Mouse (Mus musculus): ENCODE results near the gene Skiv2l. TPM values are rescaled to one million over a fixed set of nuclear protein-coding genes. Genes with fewer than 3 reads are reported as not detected.
"Not testable (repeated sequence)": the region's sequence is repeated elsewhere in the genome, so short reads cannot be mapped to it uniquely, and the experiment has no call there.

Gene Skiv2l
- polyA plus RNA-seq, 1 experiment from 2014 or later = 61.6 TPM

DNA sequence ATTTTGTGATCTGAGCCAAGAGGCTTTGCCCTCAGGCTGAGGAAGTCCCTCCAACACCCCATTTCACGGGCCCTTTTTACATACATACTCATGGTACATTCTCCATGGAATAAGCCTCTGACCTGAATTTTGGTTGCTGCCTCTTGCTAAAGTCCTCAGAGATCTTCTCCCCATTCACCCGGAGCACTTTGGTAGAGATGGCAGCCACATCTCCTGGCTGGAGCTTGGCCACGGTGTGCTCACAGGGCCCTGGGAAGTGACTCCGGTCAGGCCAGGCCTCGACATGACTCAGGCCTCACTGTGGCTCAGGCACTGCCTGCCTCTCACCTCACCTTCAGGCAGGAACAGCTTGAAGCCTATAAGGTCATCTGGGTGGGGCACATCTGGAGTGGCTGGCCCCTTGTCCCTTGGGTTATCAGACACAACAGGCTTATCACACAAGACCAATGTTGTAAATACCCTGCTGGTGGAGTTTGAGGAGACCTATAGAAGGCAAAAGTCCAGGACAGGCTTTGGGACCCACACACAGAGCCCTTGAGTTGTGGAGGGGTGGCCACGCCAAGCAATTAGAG is 9.2 kb downstream of the Skiv2l start:
- H3K4me3 ChIP-seq = no peak overlapping the region
- no peak overlapping the region for H3K4me2 ChIP-seq (replicated peaks)
- no peaks in the 10 kb centered on the region for H3K27me3 ChIP-seq
- WGBS = 82% methylated on average over 6 of the region's 6 CpGs
- peaks cover 17% of the 10 kb centered on the region for H3K4me1 ChIP-seq
- no peak overlapping the region for H3K9ac ChIP-seq
- peaks cover 72% of the 10 kb centered on the region for H3K36me3 ChIP-seq
- no peak overlapping the region for H3K27ac ChIP-seq
- ATAC-seq (ENCODE audit: insufficient number of reproducible peaks, insufficient read depth, low FRiP score, low TSS enrichment) = no peak
- H3K9me3 ChIP-seq = no peaks in the 10 kb centered on the region

DNA sequence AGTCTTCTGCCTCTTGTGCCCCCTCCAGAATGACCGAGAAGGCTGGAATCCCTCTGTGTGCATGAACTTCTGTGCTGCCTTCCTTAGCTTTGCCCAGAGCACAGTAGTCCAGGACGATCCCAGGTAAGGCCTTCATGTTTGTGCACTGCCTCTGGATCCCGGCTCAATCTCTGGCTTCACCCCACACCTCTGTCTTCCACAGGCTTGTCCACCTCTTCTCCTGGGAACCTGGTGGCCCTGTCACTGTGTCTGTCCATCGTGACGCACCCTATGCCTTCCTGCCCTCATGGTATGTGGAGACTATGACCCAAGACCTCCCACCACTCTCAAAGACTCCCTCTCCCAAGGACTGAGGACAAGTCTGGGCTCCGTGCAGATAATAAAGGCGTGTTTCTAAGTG is 11.2 kb downstream of the Skiv2l start:
- Histone ChIP-seq H3K9ac (no peak overlapping the region), H3K4me1 (peaks cover 20% of the 10 kb centered on the region), H3K36me3 (peaks cover 51% of the 10 kb centered on the region), H3K4me3 (0 out of 2 replicates have a peak overlapping the region, but pooled peaks have one; percentile 85), H3K9me3 (no peaks in the 10 kb centered on the region), H3K4me2 (replicated peaks) (peak overlapping the region; percentile 99), H3K27ac (no peak overlapping the region), H3K27me3 (no peaks in the 10 kb centered on the region)
- ATAC-seq (ENCODE audit: insufficient number of reproducible peaks, insufficient read depth, low FRiP score, low TSS enrichment) = no peak
- WGBS = 87% methylated on average over 7 of the region's 7 CpGs

DNA sequence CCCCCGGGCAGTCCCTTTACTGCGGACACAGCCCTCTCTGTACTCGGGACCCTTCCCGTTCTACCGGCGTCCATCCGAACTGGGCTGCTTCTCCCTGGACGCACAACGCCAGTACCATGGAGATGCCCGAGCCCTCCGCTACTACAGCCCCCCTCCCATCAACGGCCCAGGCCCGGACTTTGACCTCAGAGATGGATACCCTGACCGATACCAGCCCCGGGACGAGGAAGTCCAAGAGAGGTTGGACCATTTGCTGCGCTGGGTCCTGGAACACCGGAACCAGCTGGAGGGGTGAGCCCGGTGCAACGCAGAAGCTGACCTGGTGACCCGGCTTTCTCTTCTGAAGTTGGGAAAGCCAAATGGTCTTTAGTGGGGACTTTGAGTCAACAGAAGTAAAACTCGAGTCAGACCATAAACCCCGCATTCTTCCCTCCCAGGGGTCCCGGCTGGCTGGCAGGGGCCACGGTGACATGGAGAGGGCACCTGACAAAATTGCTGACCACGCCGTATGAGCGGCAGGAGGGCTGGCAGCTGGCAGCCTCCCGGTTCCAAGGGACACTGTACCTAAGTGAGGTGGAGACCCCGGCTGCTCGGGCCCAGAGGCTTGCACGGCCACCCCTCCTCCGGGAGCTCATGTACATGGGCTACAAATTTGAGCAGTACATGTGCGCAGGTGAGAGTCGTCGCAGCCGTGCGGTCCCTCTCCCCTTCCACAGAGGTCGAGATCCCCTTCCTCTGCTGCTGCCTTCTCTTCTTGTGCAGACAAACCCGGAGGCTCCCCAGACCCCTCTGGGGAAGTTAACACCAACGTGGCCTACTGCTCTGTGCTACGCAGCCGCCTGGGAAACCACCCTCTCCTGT is 12.3 kb downstream of the Skiv2l start:
- Histone ChIP-seq H3K36me3 (peaks cover 53% of the 10 kb centered on the region), H3K9me3 (no peaks in the 10 kb centered on the region), H3K4me3 (peak overlapping the region; percentile 85), H3K27me3 (no peaks in the 10 kb centered on the region), H3K27ac (peak overlapping the region; percentile 67), H3K4me1 (peaks cover 20% of the 10 kb centered on the region), H3K4me2 (replicated peaks) (peak overlapping the region; percentile 99), H3K9ac (peak overlapping the region; percentile 84)
- WGBS = 39% methylated on average over 43 of the region's 43 CpGs
- ATAC-seq (ENCODE audit: insufficient number of reproducible peaks, insufficient read depth, low FRiP score, low TSS enrichment) = no peak

DNA sequence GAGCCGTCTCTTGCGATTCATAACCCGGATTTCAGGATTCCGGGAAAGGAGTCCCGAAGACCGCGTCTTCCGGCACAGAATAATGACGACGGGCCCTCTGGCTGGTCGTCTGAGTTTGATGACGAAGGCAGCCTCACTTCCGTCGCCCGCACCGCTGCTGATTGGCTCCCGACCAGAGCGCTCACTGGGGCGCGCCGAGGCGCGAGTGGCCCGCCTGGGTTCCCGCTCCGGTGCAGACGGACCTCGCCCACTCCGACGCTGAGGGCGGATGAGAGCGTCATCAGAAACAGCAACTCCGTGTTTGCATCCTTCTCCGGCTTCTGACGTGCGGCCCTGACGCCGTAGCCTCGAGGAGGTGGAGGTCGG is 13.2 kb downstream of the Skiv2l start, which contains the start of the genes Stk19 and Dxo:
Gene Stk19 (minus strand): TSS at position 90 of the 366 bp plus-strand sequence.
Gene Dxo (plus strand): TSS at position 164 of the 366 bp plus-strand sequence.
- H3K4me2 ChIP-seq (replicated peaks) = peak within 1 kb of the TSS; percentile 99
- peaks cover 20% of the 10 kb centered on the region for H3K4me1 ChIP-seq
- WGBS = under 1% methylated on average over 40 of the region's 40 CpGs
- H3K27ac ChIP-seq = peak within 1 kb of the TSS; percentile 67
- no peaks in the 10 kb centered on the region for H3K9me3 ChIP-seq
- H3K27me3 ChIP-seq = no peaks in the 10 kb centered on the region
- peak within 1 kb of the TSS; percentile 85 for H3K4me3 ChIP-seq
- peak; percentile 90 for ATAC-seq (ENCODE audit: insufficient number of reproducible peaks, insufficient read depth, low FRiP score, low TSS enrichment)
- H3K36me3 ChIP-seq = peaks cover 50% of the 10 kb centered on the region
- H3K9ac ChIP-seq = peak within 1 kb of the TSS; percentile 84

DNA sequence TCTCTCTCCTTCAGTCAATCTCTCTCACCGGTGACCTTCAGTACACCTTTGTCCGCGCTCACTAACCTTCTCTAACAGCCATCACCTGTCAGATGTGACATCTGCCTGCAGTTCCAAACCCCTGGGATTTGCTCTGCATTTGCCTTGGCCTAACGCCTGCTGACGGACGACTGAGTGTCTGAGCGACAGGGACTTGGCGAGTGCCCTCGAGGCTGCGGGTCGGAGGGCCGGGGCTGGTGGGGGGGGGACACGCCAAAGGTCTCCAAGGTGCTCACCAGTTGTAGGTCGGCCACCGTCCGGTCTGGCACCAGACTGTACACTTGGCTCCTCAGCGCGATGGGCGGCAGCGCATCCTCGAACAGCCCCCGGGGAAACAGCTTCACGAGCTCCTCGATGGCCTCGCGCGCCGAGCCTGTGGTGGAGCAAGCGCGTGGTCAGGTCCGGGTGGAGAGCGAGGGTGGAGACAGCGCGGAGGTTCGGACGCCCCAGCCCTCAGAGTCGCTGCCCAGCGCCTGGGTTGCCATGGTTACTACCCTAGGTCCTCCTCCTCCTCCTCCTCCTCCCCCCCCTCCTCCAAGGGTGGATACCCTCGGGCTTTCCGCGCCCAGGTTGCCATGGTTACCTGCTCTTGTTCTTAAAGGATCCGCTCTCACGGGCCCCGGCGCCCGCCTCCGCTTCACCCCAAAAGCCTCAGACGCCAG is 13.7 kb downstream of the Skiv2l start:
- Histone ChIP-seq H3K36me3 (peaks cover 48% of the 10 kb centered on the region), H3K9me3 (no peaks in the 10 kb centered on the region), H3K27me3 (no peaks in the 10 kb centered on the region), H3K9ac (peak overlapping the region; percentile 77), H3K4me3 (peak overlapping the region; percentile 85), H3K27ac (peak overlapping the region; percentile 67), H3K4me1 (peaks cover 20% of the 10 kb centered on the region), H3K4me2 (replicated peaks) (peak overlapping the region; percentile 99)
- 4% methylated on average over 48 of the region's 48 CpGs for WGBS
- ATAC-seq (ENCODE audit: insufficient number of reproducible peaks, insufficient read depth, low FRiP score, low TSS enrichment) = peak; percentile 60

DNA sequence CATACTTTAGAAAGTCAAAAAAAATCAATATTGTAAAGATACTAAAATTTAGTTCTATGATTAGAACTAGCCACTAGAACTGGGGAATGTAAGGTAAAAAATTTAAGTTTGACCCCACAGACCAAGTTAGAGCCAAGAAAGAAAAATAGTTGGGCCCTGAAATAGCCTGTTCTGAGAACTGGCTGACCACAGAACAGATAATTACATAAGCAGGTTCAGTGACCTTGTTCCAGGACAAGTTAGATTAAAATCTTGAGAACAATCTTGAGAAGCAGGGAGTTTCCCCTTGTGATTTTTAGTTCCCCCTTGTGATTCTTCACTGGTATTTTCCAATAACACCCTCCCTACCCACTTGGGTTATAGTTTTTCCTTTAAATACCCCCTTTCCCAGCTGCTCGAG is 19.2 kb downstream of the Skiv2l start:
- not testable (repeated sequence) for H3K4me3 ChIP-seq; H3K27ac ChIP-seq; H3K4me2 ChIP-seq (replicated peaks); H3K4me1 ChIP-seq; ATAC-seq (ENCODE audit: insufficient number of reproducible peaks, insufficient read depth, low FRiP score, low TSS enrichment); H3K9ac ChIP-seq; H3K9me3 ChIP-seq; H3K27me3 ChIP-seq
- peaks cover 51% of the 10 kb centered on the region for H3K36me3 ChIP-seq
- 74% methylated on average over 1 of the region's 1 CpGs for WGBS

DNA sequence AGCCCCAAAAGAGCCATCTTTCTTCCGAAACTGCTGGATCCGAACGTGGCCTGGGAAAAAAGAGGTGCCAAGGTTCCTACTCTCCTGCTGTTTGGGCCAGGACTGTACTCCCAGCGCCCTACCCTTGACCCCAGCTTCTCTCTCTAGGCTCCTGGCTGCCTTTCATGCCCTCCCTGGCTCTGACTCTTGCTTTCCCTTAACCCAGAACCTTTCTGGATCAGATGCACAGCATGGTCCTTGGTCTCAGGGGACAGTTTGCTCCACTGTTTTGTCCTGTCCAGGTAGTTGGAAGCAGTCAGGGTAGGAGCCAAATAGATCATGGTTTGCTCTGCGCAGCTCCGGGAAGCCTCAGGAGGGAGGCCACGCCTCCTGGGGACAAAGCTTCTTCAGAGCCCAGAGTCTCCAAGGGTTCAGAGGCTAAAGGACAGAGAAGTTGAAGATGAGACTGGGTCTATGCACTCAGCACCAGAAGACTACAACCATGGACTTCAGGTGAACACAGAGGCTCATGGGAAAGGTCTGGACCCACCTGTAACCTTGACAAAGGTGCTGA is 35.1 kb downstream of the Skiv2l start:
- H3K36me3 ChIP-seq = no peaks in the 10 kb centered on the region
- no peak for ATAC-seq (ENCODE audit: insufficient number of reproducible peaks, insufficient read depth, low FRiP score, low TSS enrichment)
- H3K27ac ChIP-seq = no peak overlapping the region
- no peaks in the 10 kb centered on the region for H3K27me3 ChIP-seq
- 76% methylated on average over 7 of the region's 7 CpGs for WGBS
- no peak overlapping the region for H3K4me3 ChIP-seq
- no peak overlapping the region for H3K9ac ChIP-seq
- no peak overlapping the region for H3K4me2 ChIP-seq (replicated peaks)
- H3K9me3 ChIP-seq = no peaks in the 10 kb centered on the region
- H3K4me1 ChIP-seq = no peaks in the 10 kb centered on the region

DNA sequence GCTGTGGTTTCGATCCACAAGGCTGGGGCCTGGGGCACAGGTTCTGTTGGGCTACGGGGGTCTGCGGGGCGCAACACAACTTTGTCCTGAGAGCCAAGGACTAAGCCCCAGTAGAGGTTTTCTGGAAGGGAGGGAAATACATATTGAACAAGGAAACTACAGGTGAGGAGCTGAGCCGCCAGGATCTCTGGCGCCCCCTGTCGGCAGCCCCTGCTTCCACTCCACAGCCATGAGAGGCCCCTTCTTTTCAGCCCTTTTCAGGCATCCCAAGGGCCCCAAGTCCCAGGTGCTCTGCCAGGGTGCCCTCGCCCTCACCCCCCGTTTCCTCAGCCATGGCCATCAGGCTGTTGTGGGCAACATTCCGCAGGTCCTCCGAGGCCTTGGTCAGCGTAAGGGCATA is 36.3 kb downstream of the Skiv2l start:
- not testable (repeated sequence) for H3K9ac ChIP-seq; H3K36me3 ChIP-seq; H3K9me3 ChIP-seq; H3K4me1 ChIP-seq; ATAC-seq (ENCODE audit: insufficient number of reproducible peaks, insufficient read depth, low FRiP score, low TSS enrichment); H3K4me3 ChIP-seq; H3K27me3 ChIP-seq; H3K4me2 ChIP-seq (replicated peaks); H3K27ac ChIP-seq
- WGBS = 63% methylated on average over 12 of the region's 12 CpGs

DNA sequence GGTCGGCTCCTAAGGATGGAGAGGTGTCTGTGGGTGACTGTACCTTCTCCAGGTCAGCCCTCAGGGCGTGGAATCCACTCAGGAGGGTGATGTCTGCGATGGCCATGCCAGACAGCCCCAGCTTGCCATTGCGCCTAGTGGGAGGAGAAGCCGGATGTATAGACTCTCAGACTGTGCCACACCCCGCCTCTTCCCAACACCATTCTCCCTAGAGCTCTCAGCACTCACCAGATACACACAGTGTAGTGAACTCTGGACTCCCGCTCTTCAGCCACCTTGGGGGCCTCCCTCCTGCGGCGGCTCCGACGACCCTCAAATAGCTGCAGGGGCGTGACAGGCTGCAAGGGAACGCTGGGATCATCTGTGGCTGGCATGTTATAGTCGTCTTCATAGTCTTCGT is 38.7 kb downstream of the Skiv2l start:
- no peaks in the 10 kb centered on the region for H3K4me1 ChIP-seq
- no peak overlapping the region for H3K4me3 ChIP-seq
- H3K36me3 ChIP-seq = no peaks in the 10 kb centered on the region
- no peaks in the 10 kb centered on the region for H3K27me3 ChIP-seq
- no peak overlapping the region for H3K4me2 ChIP-seq (replicated peaks)
- ATAC-seq (ENCODE audit: insufficient number of reproducible peaks, insufficient read depth, low FRiP score, low TSS enrichment) = no peak
- no peaks in the 10 kb centered on the region for H3K9me3 ChIP-seq
- 67% methylated on average over 15 of the region's 15 CpGs for WGBS
- no peak overlapping the region for H3K9ac ChIP-seq
- no peak overlapping the region for H3K27ac ChIP-seq

DNA sequence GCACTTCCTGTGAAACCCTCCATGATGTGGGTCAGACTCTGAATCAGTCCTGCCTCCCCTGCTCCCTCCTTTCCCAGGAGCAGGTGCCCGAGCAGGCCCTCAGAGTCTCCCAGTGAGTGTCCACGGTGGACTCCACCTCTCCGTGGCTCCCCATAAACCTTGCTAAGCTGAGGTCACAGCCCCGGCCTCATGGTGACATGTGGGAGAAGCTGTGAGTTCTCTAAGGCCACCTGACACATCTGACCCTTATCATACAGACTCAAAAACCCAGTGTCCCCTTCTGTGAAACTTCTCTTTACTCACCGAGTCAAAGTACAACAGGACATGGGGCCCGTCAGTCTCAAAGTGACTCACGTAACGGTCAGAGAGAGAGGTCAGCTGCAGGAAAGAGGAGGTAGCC is 39.2 kb downstream of the Skiv2l start:
- not testable (repeated sequence) for H3K36me3 ChIP-seq; H3K4me2 ChIP-seq (replicated peaks); H3K27ac ChIP-seq; H3K9me3 ChIP-seq; H3K27me3 ChIP-seq; H3K4me3 ChIP-seq; H3K4me1 ChIP-seq; ATAC-seq (ENCODE audit: insufficient number of reproducible peaks, insufficient read depth, low FRiP score, low TSS enrichment); H3K9ac ChIP-seq
- WGBS = 86% methylated on average over 8 of the region's 8 CpGs

DNA sequence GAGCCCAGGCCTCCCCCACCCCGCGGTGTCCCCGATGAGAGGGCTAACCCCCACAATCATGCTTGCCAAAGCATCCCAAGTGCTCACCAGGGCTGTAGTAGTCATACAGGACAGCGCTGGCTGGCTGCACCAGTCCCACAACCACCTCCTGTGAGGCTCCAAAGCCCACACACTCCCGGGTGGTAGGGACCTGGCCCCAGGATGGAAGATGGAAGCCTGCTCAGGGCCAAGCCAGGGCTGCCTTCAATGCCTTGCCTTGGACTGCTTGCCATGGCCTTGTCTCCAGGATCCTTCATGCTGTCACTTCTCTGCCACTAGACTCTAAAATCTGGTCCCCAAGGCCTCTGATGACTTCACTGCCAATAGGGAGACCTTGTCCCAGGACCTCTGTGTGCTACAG is 39.6 kb downstream of the Skiv2l start:
- H3K9me3 ChIP-seq; H3K4me1 ChIP-seq; H3K36me3 ChIP-seq; H3K4me3 ChIP-seq; H3K27me3 ChIP-seq; H3K4me2 ChIP-seq (replicated peaks); H3K9ac ChIP-seq; H3K27ac ChIP-seq; ATAC-seq (ENCODE audit: insufficient number of reproducible peaks, insufficient read depth, low FRiP score, low TSS enrichment): not testable (repeated sequence)
- WGBS = 89% methylated on average over 5 of the region's 5 CpGs

All from embryonic facial prominence, embryonic 12.5 days (tissue).